Mouse (Mus musculus): ENCODE results near the gene Klf12.

The Klf12 gene

DNA sequence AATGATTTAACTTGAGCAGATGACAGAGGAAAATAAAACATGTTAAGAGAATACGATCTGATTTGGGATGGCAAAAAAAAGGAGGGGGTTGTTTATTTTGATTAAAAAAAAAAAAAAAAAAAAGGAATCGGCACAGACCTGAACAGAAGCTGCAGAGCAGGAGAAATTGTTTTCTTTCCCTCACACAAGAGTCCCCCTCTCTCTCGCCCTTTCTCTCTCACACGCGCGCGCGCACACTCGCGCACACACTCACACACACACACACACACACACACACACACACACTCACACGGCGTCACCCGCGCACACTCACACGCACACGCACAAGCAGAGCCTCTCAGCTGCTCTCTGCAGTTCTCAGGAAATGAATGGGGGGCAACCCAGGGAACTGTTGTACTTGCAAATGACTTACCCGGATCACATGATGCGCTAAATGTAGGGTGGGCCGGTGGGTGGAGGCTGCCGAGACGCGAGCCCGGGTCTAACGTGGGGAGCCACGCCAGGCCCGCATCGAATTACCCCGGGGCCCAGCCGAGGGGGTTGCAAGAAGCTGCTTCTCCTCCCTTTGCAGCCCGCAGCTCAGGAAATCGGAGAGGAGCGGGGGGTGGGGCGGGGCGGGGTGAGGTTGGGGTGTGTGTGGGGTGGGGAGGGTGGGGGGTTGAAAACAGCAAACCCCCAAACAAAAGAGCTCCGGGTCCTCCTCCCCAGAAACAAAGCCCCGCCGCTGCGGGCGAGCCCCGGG, at the start of gene Klf12:
Gene Klf12, minus strand, starts transcription at position 561 of the 742 bp plus-strand sequence.
- peak; percentile 52 to 65 for DNase-seq

- DNase-seq, result no peak
These were observed 48.9 kb upstream of the Klf12 start for GRCm38 (mm10) chr14:100333369-100333768.

GRCm38 (mm10) chr14:100328602-100329276, 44.3 kb upstream of the Klf12 start:
- DNase-seq, result no peak

GRCm38 (mm10) chr14:100324303-100324702, 39.8 kb upstream of the Klf12 start:
- DNase-seq, result no peak

GRCm38 (mm10) chr14:100322012-100322411, 37.5 kb upstream of the Klf12 start:
- DNase-seq, result no peak

GRCm38 (mm10) chr14:100316780-100317179, 32.3 kb upstream of the Klf12 start:
- no peak for DNase-seq

- no peak for DNase-seq
These were observed 29.6 kb upstream of the Klf12 start for GRCm38 (mm10) chr14:100314099-100314498.

DNA sequence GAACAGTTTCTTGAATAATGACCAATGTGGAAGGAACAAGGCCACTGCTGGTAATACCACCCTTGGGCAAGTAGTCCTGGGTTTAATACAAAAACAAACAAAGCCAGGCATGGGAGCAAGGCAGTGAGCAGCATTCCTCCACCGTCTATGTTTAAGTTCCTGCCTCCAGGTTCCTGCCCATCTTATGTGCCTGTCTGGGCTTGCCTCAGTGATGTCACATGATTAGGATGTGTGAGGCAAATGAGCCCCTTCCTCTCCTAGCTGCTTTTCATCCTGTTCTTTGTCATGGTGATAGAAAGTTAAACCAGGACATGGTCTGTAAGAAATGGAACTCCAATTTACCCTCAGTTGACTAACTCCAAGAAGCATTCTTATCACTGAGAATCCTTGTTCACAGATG, 16.4 kb upstream of the Klf12 start:
- DNase-seq, result no peak

GRCm38 (mm10) chr14:100298892-100299291, 14.4 kb upstream of the Klf12 start:
- no peak for DNase-seq

- no peak for DNase-seq
These were observed 2.2 kb upstream of the Klf12 start for GRCm38 (mm10) chr14:100286586-100287241.

- peak; percentile 33 to 46 for DNase-seq
These were observed 1.4 kb upstream of the Klf12 start for GRCm38 (mm10) chr14:100285656-100286585.

DNA sequence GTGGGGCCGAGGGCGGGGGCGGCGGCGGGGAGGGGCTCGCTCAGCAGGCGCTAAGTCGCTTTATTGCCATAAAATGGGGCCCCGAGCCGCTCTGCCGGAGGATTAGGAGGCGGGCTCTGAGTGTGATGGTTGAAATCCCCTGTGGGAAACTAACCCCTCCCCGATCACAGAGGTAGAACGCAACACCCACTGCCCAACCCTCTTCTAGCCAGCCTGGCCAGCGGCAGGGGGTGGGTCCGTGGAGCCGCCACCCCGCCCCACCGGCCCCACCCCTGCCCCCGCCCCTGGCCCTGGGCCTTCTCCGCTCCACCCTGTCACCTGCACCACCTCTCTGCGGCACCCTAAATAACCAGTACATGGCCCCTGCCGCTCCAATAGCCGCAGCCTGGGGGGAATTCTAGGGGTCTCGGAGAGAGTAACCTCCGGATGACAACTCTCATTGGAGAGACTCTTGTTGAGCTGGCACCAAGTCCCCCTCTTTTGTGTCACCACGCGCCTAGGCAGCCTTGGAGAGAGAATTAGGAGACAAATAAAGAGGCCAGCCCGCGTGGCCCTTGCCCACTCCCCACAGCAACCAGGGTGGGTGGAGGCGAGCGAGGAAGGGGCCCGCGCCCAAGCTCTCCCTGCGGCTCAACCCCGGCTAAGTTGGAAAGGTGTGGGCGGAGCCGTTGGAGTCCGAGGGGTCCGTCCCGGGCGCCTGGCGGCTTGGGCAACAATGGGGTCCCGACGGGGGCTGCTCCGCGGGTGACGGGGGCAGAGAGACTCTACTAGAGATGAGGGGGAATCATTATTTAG, 579 bp upstream of the Klf12 start:
- peak; percentile 50 to 69 for DNase-seq

GRCm38 (mm10) chr14:100283411-100284118, 914 bp downstream of the Klf12 start:
- DNase-seq, result peak in 1 of 2 experiments; percentile 19

DNA sequence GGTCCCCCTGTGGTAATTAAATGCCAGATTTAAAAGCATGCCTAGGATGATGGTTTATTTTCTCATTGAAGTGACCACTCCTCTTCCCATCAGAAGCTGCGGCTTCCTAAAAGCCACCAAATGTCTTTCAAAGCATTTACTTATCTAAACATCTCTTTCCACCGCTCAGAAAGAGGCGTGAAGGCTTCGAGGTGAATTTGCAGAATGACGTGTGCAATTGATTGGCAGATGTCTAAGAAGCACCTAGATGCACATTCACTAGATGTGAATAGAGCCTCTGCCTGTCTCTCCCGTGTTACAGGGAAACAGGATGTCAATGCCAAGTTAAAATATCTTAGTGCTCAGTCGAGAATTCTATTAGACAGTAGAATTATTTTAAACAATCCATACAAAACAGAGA, 1.8 kb downstream of the Klf12 start:
- no peak for DNase-seq

GRCm38 (mm10) chr14:100281734-100282133, 2.7 kb downstream of the Klf12 start:
- no peak for DNase-seq

- DNase-seq, result no peak
These were observed 10.3 kb downstream of the Klf12 start for GRCm38 (mm10) chr14:100274179-100274578.

DNA sequence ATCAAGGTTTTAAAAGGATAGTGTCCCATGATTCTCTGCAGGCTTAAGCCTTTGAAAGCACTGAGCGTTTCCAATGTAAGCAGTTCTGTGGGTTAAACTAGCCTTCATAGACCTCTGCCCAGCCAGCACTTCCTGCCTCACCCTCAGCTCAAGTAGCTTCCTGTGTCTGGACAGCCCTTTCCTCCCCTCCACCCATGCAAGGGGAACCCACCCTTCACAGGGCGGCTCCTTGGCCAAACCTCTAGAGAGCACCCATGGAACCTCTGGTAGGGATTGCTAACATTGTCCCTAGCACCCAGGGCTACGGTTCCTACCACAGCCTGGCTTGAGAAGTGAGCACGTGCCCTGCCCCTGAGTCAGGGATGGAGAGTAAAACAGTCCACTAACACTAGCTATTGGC, 23.9 kb downstream of the Klf12 start:
- peak; percentile 7 to 20 for DNase-seq

DNA sequence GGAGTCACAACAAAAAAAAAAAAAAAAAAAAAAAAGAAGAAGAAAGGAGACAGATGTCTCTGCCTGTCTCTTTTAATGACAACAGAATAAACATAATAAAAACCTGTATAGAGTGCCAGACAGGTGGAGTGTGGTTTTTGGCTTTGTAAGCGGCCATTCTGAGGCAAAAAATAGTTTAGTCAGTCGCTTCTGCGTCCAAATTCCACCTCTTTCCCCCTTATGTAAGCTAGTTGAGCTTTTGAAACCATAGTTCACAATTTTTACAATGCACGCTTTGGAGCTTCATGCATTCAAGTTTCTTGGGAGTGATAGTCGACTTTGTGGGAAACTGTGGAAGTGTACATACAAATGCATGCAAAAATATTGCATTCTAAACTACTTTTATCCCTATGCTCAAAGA, 41.4 kb downstream of the Klf12 start:
- no peak for DNase-seq

DNA sequence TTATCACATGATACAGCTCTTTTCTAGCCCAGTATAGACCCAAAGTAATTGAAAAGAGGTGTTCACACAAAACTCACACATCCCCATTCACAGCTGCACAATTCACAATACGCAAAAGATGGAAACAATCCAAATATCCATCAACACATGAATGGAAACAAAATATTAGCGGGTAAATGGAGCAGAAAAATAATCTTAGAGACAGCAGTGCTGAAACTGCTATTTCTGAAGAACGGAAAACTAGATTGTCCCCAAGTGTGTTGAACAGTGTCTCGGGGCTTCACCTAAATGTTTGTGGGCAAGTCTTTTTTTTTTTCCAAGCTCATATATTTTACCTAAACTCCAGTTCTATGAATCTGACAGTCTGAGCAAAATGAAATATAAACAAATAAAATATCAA, 44.6 kb downstream of the Klf12 start:
- no peak for DNase-seq

DNA sequence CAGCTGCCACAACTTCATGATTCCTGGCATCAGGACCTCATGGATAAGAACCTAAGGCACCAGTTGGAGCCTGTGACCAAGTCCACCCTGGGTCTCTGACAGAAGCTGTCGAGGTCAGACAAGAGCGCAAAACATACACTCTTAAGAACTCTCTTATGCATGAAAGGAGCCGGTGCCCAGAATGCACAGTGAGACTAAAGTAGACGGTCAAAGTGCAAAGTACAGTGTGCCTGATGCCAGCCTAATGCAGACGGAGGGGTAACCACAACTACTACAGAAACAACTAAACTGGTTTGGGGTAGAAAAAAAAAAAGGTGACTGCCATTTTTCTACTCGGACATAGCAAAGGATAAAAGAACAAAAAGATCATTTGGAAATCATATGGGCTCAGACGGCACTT, 47.7 kb downstream of the Klf12 start:
- DNase-seq, result no peak

- no peak for DNase-seq
These were observed 48.7 kb downstream of the Klf12 start for GRCm38 (mm10) chr14:100235746-100236145.
